Mouse (Mus musculus): ENCODE results near the gene Asgr2. TPM values are rescaled to one million over a fixed set of nuclear protein-coding genes. Genes with fewer than 3 reads are reported as not detected.
"Not testable (repeated sequence)": the region's sequence is repeated elsewhere in the genome, so short reads cannot be mapped to it uniquely, and the experiment has no call there.

Asgr2 gene
- polyA plus RNA-seq, 1 experiment from 2014 or later, result not detected

GRCm38 (mm10) chr11:70057805-70058204, 34.6 kb upstream of the Asgr2 start:
- Histone ChIP-seq H3K4me3 (ENCODE audit: low read depth, low read length) (no peak overlapping the region), H3K9ac (ENCODE audit: low read length) (no peak overlapping the region), H3K4me2 (ENCODE audit: low read depth, low read length, severe bottlenecking) (no peak overlapping the region), H3K36me3 (ENCODE audit: control insufficient read depth, insufficient read depth, low read length) (no peaks in the 10 kb centered on the region), H3K4me1 (replicated peaks; ENCODE audit: control insufficient read depth, insufficient read depth, low read length) (no peaks in the 10 kb centered on the region; the same call in 1 of the 2 replicates), H3K27me3 (ENCODE audit: control insufficient read depth, insufficient read depth, low read length) (no peaks in the 10 kb centered on the region), H3K9me3 (ENCODE audit: control insufficient read depth, low read length) (no peaks in the 10 kb centered on the region), H3K27ac (ENCODE audit: low read depth, low read length) (no peak overlapping the region)
- no peak for ATAC-seq (replicated peaks; ENCODE audit: low FRiP score)
- DNase-seq (ENCODE audit: low spot score), result no peak
- WGBS, result 84% methylated on average over 9 of the region's 9 CpGs

- Histone ChIP-seq H3K9ac (ENCODE audit: low read length) (no peak overlapping the region), H3K4me1 (replicated peaks; ENCODE audit: control insufficient read depth, insufficient read depth, low read length) (no peaks in the 10 kb centered on the region; the same call in 1 of the 2 replicates), H3K4me3 (ENCODE audit: low read depth, low read length) (no peak overlapping the region), H3K27me3 (ENCODE audit: control insufficient read depth, insufficient read depth, low read length) (no peaks in the 10 kb centered on the region), H3K36me3 (ENCODE audit: control insufficient read depth, insufficient read depth, low read length) (no peaks in the 10 kb centered on the region), H3K4me2 (ENCODE audit: low read depth, low read length, severe bottlenecking) (no peak overlapping the region), H3K9me3 (ENCODE audit: control insufficient read depth, low read length) (no peaks in the 10 kb centered on the region), H3K27ac (ENCODE audit: low read depth, low read length) (no peak overlapping the region)
- 77% methylated on average over 6 of the region's 6 CpGs for WGBS
- no peak for DNase-seq (ENCODE audit: low spot score)
- no peak for ATAC-seq (replicated peaks; ENCODE audit: low FRiP score)
Measured at GRCm38 (mm10) chr11:70059930-70060329, 32.5 kb upstream of the Asgr2 start.

GRCm38 (mm10) chr11:70063053-70063452, 29.4 kb upstream of the Asgr2 start:
- no peaks in the 10 kb centered on the region for H3K36me3 ChIP-seq (ENCODE audit: control insufficient read depth, insufficient read depth, low read length)
- 72% methylated on average over 3 of the region's 3 CpGs for WGBS

GRCm38 (mm10) chr11:70066701-70067100, 25.7 kb upstream of the Asgr2 start:
- H3K27me3 ChIP-seq (ENCODE audit: control insufficient read depth, insufficient read depth, low read length), result no peaks in the 10 kb centered on the region
- no peak overlapping the region for H3K4me3 ChIP-seq (ENCODE audit: low read depth, low read length)
- no peak overlapping the region for H3K4me2 ChIP-seq (ENCODE audit: low read depth, low read length, severe bottlenecking)
- no peaks in the 10 kb centered on the region for H3K36me3 ChIP-seq (ENCODE audit: control insufficient read depth, insufficient read depth, low read length)
- ATAC-seq (replicated peaks; ENCODE audit: low FRiP score) (no peak), DNase-seq (ENCODE audit: low spot score) (no peak)
- H3K4me1 ChIP-seq (replicated peaks; ENCODE audit: control insufficient read depth, insufficient read depth, low read length), result no peaks in the 10 kb centered on the region
- H3K9me3 ChIP-seq (ENCODE audit: control insufficient read depth, low read length), result no peaks in the 10 kb centered on the region
- no peak overlapping the region for H3K27ac ChIP-seq (ENCODE audit: low read depth, low read length)
- H3K9ac ChIP-seq (ENCODE audit: low read length), result no peak overlapping the region
- WGBS, result 85% methylated on average over 4 of the region's 4 CpGs

More at GRCm38 (mm10) chr11:70063053-70063452, 29.4 kb upstream of the Asgr2 start:
- no peaks in the 10 kb centered on the region for H3K4me1 ChIP-seq (replicated peaks; ENCODE audit: control insufficient read depth, insufficient read depth, low read length)
- H3K4me2 ChIP-seq (ENCODE audit: low read depth, low read length, severe bottlenecking), result no peak overlapping the region
- ATAC-seq (replicated peaks; ENCODE audit: low FRiP score) (no peak), DNase-seq (ENCODE audit: low spot score) (no peak)
- H3K4me3 ChIP-seq (ENCODE audit: low read depth, low read length), result no peak overlapping the region
- H3K9me3 ChIP-seq (ENCODE audit: control insufficient read depth, low read length), result no peaks in the 10 kb centered on the region
- H3K27ac ChIP-seq (ENCODE audit: low read depth, low read length), result no peak overlapping the region
- no peaks in the 10 kb centered on the region for H3K27me3 ChIP-seq (ENCODE audit: control insufficient read depth, insufficient read depth, low read length)
- no peak overlapping the region for H3K9ac ChIP-seq (ENCODE audit: low read length)

- WGBS, result 27% methylated on average over 3 of the region's 3 CpGs
- Histone ChIP-seq H3K9me3 (ENCODE audit: control insufficient read depth, low read length) (no peaks in the 10 kb centered on the region), H3K4me3 (ENCODE audit: low read depth, low read length) (no peak overlapping the region), H3K4me2 (ENCODE audit: low read depth, low read length, severe bottlenecking) (no peak overlapping the region), H3K36me3 (ENCODE audit: control insufficient read depth, insufficient read depth, low read length) (no peaks in the 10 kb centered on the region), H3K4me1 (replicated peaks; ENCODE audit: control insufficient read depth, insufficient read depth, low read length) (no peaks in the 10 kb centered on the region), H3K27me3 (ENCODE audit: control insufficient read depth, insufficient read depth, low read length) (no peaks in the 10 kb centered on the region), H3K27ac (ENCODE audit: low read depth, low read length) (0 out of 2 replicates have a peak overlapping the region, but pooled peaks have one; percentile 18), H3K9ac (ENCODE audit: low read length) (no peak overlapping the region)
- ATAC-seq (replicated peaks; ENCODE audit: low FRiP score) (no peak), DNase-seq (ENCODE audit: low spot score) (peak; percentile 61)
Measured at GRCm38 (mm10) chr11:70068245-70068644, 24.2 kb upstream of the Asgr2 start.

GRCm38 (mm10) chr11:70070057-70070456, 22.4 kb upstream of the Asgr2 start:
- DNase-seq (ENCODE audit: low spot score), result no peak
- WGBS, result 71% methylated on average over 6 of the region's 6 CpGs

GRCm38 (mm10) chr11:70070603-70071002, 21.8 kb upstream of the Asgr2 start:
- not testable (repeated sequence) for H3K4me3 ChIP-seq (ENCODE audit: low read depth, low read length); ATAC-seq (replicated peaks; ENCODE audit: low FRiP score); DNase-seq (ENCODE audit: low spot score); H3K9me3 ChIP-seq (ENCODE audit: control insufficient read depth, low read length); H3K4me1 ChIP-seq (replicated peaks; ENCODE audit: control insufficient read depth, insufficient read depth, low read length); H3K27ac ChIP-seq (ENCODE audit: low read depth, low read length); H3K36me3 ChIP-seq (ENCODE audit: control insufficient read depth, insufficient read depth, low read length); H3K9ac ChIP-seq (ENCODE audit: low read length); H3K27me3 ChIP-seq (ENCODE audit: control insufficient read depth, insufficient read depth, low read length); H3K4me2 ChIP-seq (ENCODE audit: low read depth, low read length, severe bottlenecking)
- WGBS, result 92% methylated on average over 3 of the region's 3 CpGs

More at GRCm38 (mm10) chr11:70070057-70070456, 22.4 kb upstream of the Asgr2 start:
- ATAC-seq (replicated peaks; ENCODE audit: low FRiP score), result no peak
- H3K9me3 ChIP-seq (ENCODE audit: control insufficient read depth, low read length), result no peaks in the 10 kb centered on the region
- H3K4me1 ChIP-seq (replicated peaks; ENCODE audit: control insufficient read depth, insufficient read depth, low read length), result no peaks in the 10 kb centered on the region
- H3K27ac ChIP-seq (ENCODE audit: low read depth, low read length), result no peak overlapping the region
- H3K27me3 ChIP-seq (ENCODE audit: control insufficient read depth, insufficient read depth, low read length), result no peaks in the 10 kb centered on the region
- no peak overlapping the region for H3K4me2 ChIP-seq (ENCODE audit: low read depth, low read length, severe bottlenecking)
- no peak overlapping the region for H3K9ac ChIP-seq (ENCODE audit: low read length)
- H3K36me3 ChIP-seq (ENCODE audit: control insufficient read depth, insufficient read depth, low read length), result no peaks in the 10 kb centered on the region
- no peak overlapping the region for H3K4me3 ChIP-seq (ENCODE audit: low read depth, low read length)

GRCm38 (mm10) chr11:70074379-70075071, 17.9 kb upstream of the Asgr2 start:
- Histone ChIP-seq H3K4me3 (ENCODE audit: low read depth, low read length) (no peak overlapping the region), H3K36me3 (ENCODE audit: control insufficient read depth, insufficient read depth, low read length) (no peaks in the 10 kb centered on the region), H3K27me3 (ENCODE audit: control insufficient read depth, insufficient read depth, low read length) (no peaks in the 10 kb centered on the region), H3K9me3 (ENCODE audit: control insufficient read depth, low read length) (no peaks in the 10 kb centered on the region), H3K27ac (ENCODE audit: low read depth, low read length) (no peak overlapping the region), H3K4me2 (ENCODE audit: low read depth, low read length, severe bottlenecking) (peak overlapping the region; percentile 18; the same call in 1 of the 2 replicates), H3K4me1 (replicated peaks; ENCODE audit: control insufficient read depth, insufficient read depth, low read length) (no peaks in the 10 kb centered on the region), H3K9ac (ENCODE audit: low read length) (peak overlapping the region; percentile 0; the same call in 1 of the 2 replicates)
- ATAC-seq (replicated peaks; ENCODE audit: low FRiP score), result no peak
- 36% methylated on average over 17 of the region's 17 CpGs for WGBS
- DNase-seq (ENCODE audit: low spot score), result peak; percentile 85

GRCm38 (mm10) chr11:70075581-70075980, 16.9 kb upstream of the Asgr2 start:
- no peak overlapping the region for H3K4me3 ChIP-seq (ENCODE audit: low read depth, low read length)
- H3K9ac ChIP-seq (ENCODE audit: low read length), result no peak overlapping the region
- DNase-seq (ENCODE audit: low spot score) (no peak), ATAC-seq (replicated peaks; ENCODE audit: low FRiP score) (no peak)
- no peak overlapping the region for H3K27ac ChIP-seq (ENCODE audit: low read depth, low read length)
- no peaks in the 10 kb centered on the region for H3K9me3 ChIP-seq (ENCODE audit: control insufficient read depth, low read length)
- H3K4me2 ChIP-seq (ENCODE audit: low read depth, low read length, severe bottlenecking), result no peak overlapping the region
- H3K27me3 ChIP-seq (ENCODE audit: control insufficient read depth, insufficient read depth, low read length), result no peaks in the 10 kb centered on the region
- H3K36me3 ChIP-seq (ENCODE audit: control insufficient read depth, insufficient read depth, low read length), result no peaks in the 10 kb centered on the region
- WGBS, result 92% methylated on average over 6 of the region's 6 CpGs
- H3K4me1 ChIP-seq (replicated peaks; ENCODE audit: control insufficient read depth, insufficient read depth, low read length), result no peaks in the 10 kb centered on the region
